ENCODE assay signal across 15 mouse cellular contexts in genomic region chr19:17592790-17593189, GRCm38 (mm10).
DNase-seq lines count a peak whose midpoint lies in the region; ATAC-seq and TF ChIP-seq lines count a peak whose summit lies in the region.
"Had no signal": no experiment of that assay in that cellular context is flagged by ENCODE, and none has a peak within 500 bp of the region (broad histone marks: within the 10 kb centered on the region; RNA-seq: fewer than 3 reads in every experiment).

No protein-coding gene starts in this region.

- H3K4me1 ChIP-seq in limb, embryonic 10.5 days, result peaks cover 64% of the 10 kb centered on the region
- peaks cover 4% of the 10 kb centered on the region; the same call in 1 of the 2 replicates for H3K4me1 ChIP-seq in stomach, postnatal 0 days (replicated peaks; ENCODE audit: control insufficient read depth, insufficient read depth)

- no peaks in the 10 kb centered on the region for H3K27me3 ChIP-seq in limb, embryonic 10.5 days (ENCODE audit: low read depth, poor library complexity, severe bottlenecking)
- H3K27me3 ChIP-seq in stomach, postnatal 0 days (ENCODE audit: control insufficient read depth, insufficient read depth, low read length), result no peaks in the 10 kb centered on the region
- H3K27me3 ChIP-seq: embryonic facial prominence, embryonic 15.5 days; hindbrain, embryonic 12.5 days; limb, embryonic 13.5 days had no signal

- WGBS in limb, embryonic 10.5 days, result 58% methylated on average over 1 of the region's 1 CpGs
- 4% methylated on average over 1 of the region's 1 CpGs for WGBS in stomach, postnatal 0 days

- H3K27ac ChIP-seq in limb, embryonic 10.5 days, result peak overlapping the region; percentile 69
- H3K27ac ChIP-seq in stomach, postnatal 0 days (replicated peaks), result no peak overlapping the region
- H3K27ac ChIP-seq in gastrocnemius, adult 2 months, result no peak overlapping the region
- H3K27ac ChIP-seq: embryonic facial prominence, embryonic 15.5 days; hindbrain, embryonic 12.5 days; limb, embryonic 13.5 days; macrophage had no signal

- intact Hi-C loops in heart, postnatal 25 days (cut with DNase I), result no loop called here
- intact Hi-C loops in gastrocnemius, adult 2 months (cut with DNase I), result no loop called here

- DNase-seq in heart, postnatal 4 days, result peak; percentile 37
- no peak for DNase-seq in heart, postnatal 25 days (ENCODE audit: low spot score)
- DNase-seq in urinary bladder, postnatal 14 days (ENCODE audit: low spot score), result peak; percentile 57
- no peak for DNase-seq in urinary bladder, adult 18-20 months (ENCODE audit: low spot score in 2 of 2)
- DNase-seq in limb, embryonic 10.5 days (ENCODE audit: low spot score), result no peak
- DNase-seq in stomach, postnatal 0 days (ENCODE audit: low spot score), result peak; percentile 62
- DNase-seq in testis, postnatal 10 days (ENCODE audit: low spot score), result no peak
- no peak for DNase-seq in gastrocnemius, adult 2 months
- DNase-seq: cerebellum, postnatal 36 days; layer of hippocampus, adult 9-11 months had no signal

- H3K9me3 ChIP-seq in limb, embryonic 10.5 days (replicated peaks), result no peaks in the 10 kb centered on the region
- no peaks in the 10 kb centered on the region for H3K9me3 ChIP-seq in stomach, postnatal 0 days (ENCODE audit: control insufficient read depth, low read length)
- H3K9me3 ChIP-seq: embryonic facial prominence, embryonic 15.5 days; hindbrain, embryonic 12.5 days; limb, embryonic 13.5 days had no signal

- no peak overlapping the region for H3K4me3 ChIP-seq in limb, embryonic 10.5 days
- H3K4me3 ChIP-seq in stomach, postnatal 0 days (ENCODE audit: low read depth, low read length), result no peak overlapping the region
- no peak overlapping the region for H3K4me3 ChIP-seq in gastrocnemius, adult 2 months
- H3K4me3 ChIP-seq: embryonic facial prominence, embryonic 15.5 days; hindbrain, embryonic 12.5 days; limb, embryonic 13.5 days had no signal

- no peak overlapping the region for H3K4me2 ChIP-seq in stomach, postnatal 0 days (replicated peaks; ENCODE audit: low read depth)
- H3K4me2 ChIP-seq: embryonic facial prominence, embryonic 15.5 days; hindbrain, embryonic 12.5 days; limb, embryonic 13.5 days had no signal

- TF ChIP-seq EP300 in stomach, postnatal 0 days (optimal IDR thresholded peaks at IDR 0.05), result no peak

- 0 out of 2 replicates have a peak, but pooled peaks have one; percentile 40 for ATAC-seq in stomach, postnatal 0 days (ENCODE audit: low FRiP score, low TSS enrichment)
- ATAC-seq: CD4-positive, CD25-positive, alpha-beta regulatory T cell, adult 4 months had no signal

- H3K36me3 ChIP-seq in limb, embryonic 10.5 days, result no peaks in the 10 kb centered on the region
- H3K36me3 ChIP-seq in stomach, postnatal 0 days (ENCODE audit: control insufficient read depth, insufficient read depth, low read length), result no peaks in the 10 kb centered on the region
- H3K36me3 ChIP-seq: embryonic facial prominence, embryonic 15.5 days; hindbrain, embryonic 12.5 days had no signal

- H3K9ac ChIP-seq in stomach, postnatal 0 days (ENCODE audit: low read length), result no peak overlapping the region
- H3K9ac ChIP-seq: embryonic facial prominence, embryonic 15.5 days; hindbrain, embryonic 12.5 days; limb, embryonic 13.5 days had no signal

- no peak for TF ChIP-seq CTCF in stomach, postnatal 0 days (IDR thresholded peaks at IDR 0.05; ENCODE audit: low read depth)
- TF ChIP-seq CTCF in gastrocnemius, adult 2 months (IDR thresholded peaks at IDR 0.05), result no peak

Comparison
In these comparisons a context has a peak if more than half of its experiments do, and no peak if none do; other contexts are left out.
1. DNase-seq: peak in heart, postnatal 4 days (single experiment), urinary bladder, postnatal 14 days (single experiment) and stomach, postnatal 0 days (single experiment); none in heart, postnatal 25 days (single experiment), urinary bladder, adult 18-20 months (0 of 2), limb, embryonic 10.5 days (single experiment), testis, postnatal 10 days (single experiment) and gastrocnemius, adult 2 months (single experiment).